Mouse (Mus musculus): Measurements from ENCODE around the gene Tanc1.
"Not testable (repeated sequence)": the region's sequence is repeated elsewhere in the genome, so short reads cannot be mapped to it uniquely, and the experiment has no call there.

The Tanc1 gene

GRCm38 (mm10) chr2:59829718-59830117, 217.9 kb downstream of the Tanc1 start:
- no peak for DNase-seq (ENCODE audit: low spot score)

GRCm38 (mm10) chr2:59830151-59830550, 218.3 kb downstream of the Tanc1 start:
- no peak for DNase-seq (ENCODE audit: low spot score)

GRCm38 (mm10) chr2:59830940-59831339, 219.1 kb downstream of the Tanc1 start:
- DNase-seq (ENCODE audit: low spot score): no peak

- DNase-seq (ENCODE audit: low spot score): no peak
Observed at GRCm38 (mm10) chr2:59831831-59832230, 220.0 kb downstream of the Tanc1 start.

GRCm38 (mm10) chr2:59838825-59839224, 227.0 kb downstream of the Tanc1 start:
- no peak for DNase-seq (ENCODE audit: low spot score)

- DNase-seq (ENCODE audit: low spot score): no peak
Observed at GRCm38 (mm10) chr2:59839755-59840154, 227.9 kb downstream of the Tanc1 start.

GRCm38 (mm10) chr2:59840191-59840590, 228.3 kb downstream of the Tanc1 start:
- no peak for DNase-seq (ENCODE audit: low spot score)

- no peak for DNase-seq (ENCODE audit: low spot score)
Observed at GRCm38 (mm10) chr2:59841189-59841939, 229.5 kb downstream of the Tanc1 start.

GRCm38 (mm10) chr2:59841944-59842343, 230.1 kb downstream of the Tanc1 start:
- DNase-seq (ENCODE audit: low spot score): no peak

- no peak for DNase-seq (ENCODE audit: low spot score)
Observed at GRCm38 (mm10) chr2:59842556-59843008, 230.7 kb downstream of the Tanc1 start.

GRCm38 (mm10) chr2:59843156-59843555, 231.3 kb downstream of the Tanc1 start:
- no peak for DNase-seq (ENCODE audit: low spot score)

GRCm38 (mm10) chr2:59843848-59844247, 232.0 kb downstream of the Tanc1 start:
- no peak for DNase-seq (ENCODE audit: low spot score)

- not testable (repeated sequence) for DNase-seq (ENCODE audit: low spot score)
Observed at GRCm38 (mm10) chr2:59851885-59852284, 240.0 kb downstream of the Tanc1 start.

GRCm38 (mm10) chr2:59852916-59853315, 241.1 kb downstream of the Tanc1 start:
- no peak for DNase-seq (ENCODE audit: low spot score)

GRCm38 (mm10) chr2:59853543-59853942, 241.7 kb downstream of the Tanc1 start:
- no peak for DNase-seq (ENCODE audit: low spot score)

GRCm38 (mm10) chr2:59854363-59854762, 242.5 kb downstream of the Tanc1 start:
- no peak for DNase-seq (ENCODE audit: low spot score)

GRCm38 (mm10) chr2:59862618-59863017, 250.8 kb downstream of the Tanc1 start:
- no peak for DNase-seq (ENCODE audit: low spot score)

GRCm38 (mm10) chr2:59870526-59870925, 258.7 kb downstream of the Tanc1 start:
- DNase-seq (ENCODE audit: low spot score): no peak

GRCm38 (mm10) chr2:59876482-59876881, 264.6 kb downstream of the Tanc1 start:
- no peak for DNase-seq (ENCODE audit: low spot score)

GRCm38 (mm10) chr2:59877335-59877734, 265.5 kb downstream of the Tanc1 start:
- DNase-seq (ENCODE audit: low spot score): no peak

- no peak for DNase-seq (ENCODE audit: low spot score)
Observed at GRCm38 (mm10) chr2:59878221-59878620, 266.4 kb downstream of the Tanc1 start.

- DNase-seq (ENCODE audit: low spot score): no peak
Observed at GRCm38 (mm10) chr2:59881404-59881803, 269.6 kb downstream of the Tanc1 start.

- peak; percentile 83 for DNase-seq (ENCODE audit: low spot score)
Observed at GRCm38 (mm10) chr2:59881831-59882741, 270.2 kb downstream of the Tanc1 start, which contains the start of gene Wdsub1. Gene Wdsub1 (minus strand): TSS chr2:59882591.

Data from left cerebral cortex, adult 11 months (tissue).